Mouse (Mus musculus) brain, embryonic 18.5 days (tissue): ENCODE results near the gene Otx1.

Experiments
- DNase-seq: peaks from one replicate; pipeline ENCODE4 v3.0.0-alpha.2; 2012; ENCODE audit warnings: low read depth, low spot score

The Otx1 gene

GRCm38 (mm10) chr11:21999396-22000315, 3.0 kb downstream of the Otx1 start:
- DNase-seq: no peak

DNA sequence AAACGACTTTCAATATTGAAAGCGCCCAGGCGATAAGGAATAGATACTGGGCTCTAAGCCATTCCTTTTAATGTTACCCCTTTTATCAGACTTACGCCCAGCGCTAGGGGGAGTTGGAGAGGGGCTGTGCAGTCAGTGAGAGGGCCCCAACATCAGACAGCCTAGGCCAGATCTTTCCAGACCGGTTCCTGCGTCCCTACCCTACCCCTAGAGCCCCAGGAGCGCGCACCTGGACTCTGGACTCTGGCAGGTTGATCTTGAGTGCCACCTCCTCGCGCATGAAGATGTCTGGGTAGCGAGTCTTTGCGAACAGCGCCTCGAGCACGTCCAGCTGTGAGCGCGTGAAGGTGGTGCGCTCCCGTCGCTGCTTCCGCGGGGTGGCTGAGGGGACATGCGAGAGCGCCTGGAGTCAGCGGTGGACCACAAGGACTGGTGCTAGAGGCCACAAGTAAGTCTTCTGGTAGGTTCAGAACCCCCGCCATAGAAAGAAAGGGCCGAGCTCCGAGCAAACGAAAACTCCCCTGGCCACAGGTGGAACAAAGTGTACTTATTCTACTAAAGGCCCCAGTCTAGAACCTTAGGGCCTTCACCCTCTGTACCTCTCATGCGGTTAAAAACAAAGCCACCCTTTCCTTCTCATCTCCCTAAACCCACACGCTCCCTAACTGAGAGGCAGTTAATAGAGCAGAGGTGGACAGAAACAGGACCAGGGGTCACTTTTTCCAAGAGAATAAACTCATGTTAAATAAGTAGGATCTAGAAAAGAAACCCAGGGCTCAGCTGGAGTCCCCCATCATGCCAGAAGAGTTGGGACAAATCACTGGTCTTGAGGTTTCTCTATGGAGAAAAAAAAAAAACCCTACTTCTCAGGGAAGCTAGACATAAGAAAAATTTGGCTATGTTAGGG, 4.3 kb downstream of the Otx1 start:
- DNase-seq: no peak

- DNase-seq: no peak
These were observed 5.0 kb downstream of the Otx1 start for GRCm38 (mm10) chr11:21997561-21998140.

DNA sequence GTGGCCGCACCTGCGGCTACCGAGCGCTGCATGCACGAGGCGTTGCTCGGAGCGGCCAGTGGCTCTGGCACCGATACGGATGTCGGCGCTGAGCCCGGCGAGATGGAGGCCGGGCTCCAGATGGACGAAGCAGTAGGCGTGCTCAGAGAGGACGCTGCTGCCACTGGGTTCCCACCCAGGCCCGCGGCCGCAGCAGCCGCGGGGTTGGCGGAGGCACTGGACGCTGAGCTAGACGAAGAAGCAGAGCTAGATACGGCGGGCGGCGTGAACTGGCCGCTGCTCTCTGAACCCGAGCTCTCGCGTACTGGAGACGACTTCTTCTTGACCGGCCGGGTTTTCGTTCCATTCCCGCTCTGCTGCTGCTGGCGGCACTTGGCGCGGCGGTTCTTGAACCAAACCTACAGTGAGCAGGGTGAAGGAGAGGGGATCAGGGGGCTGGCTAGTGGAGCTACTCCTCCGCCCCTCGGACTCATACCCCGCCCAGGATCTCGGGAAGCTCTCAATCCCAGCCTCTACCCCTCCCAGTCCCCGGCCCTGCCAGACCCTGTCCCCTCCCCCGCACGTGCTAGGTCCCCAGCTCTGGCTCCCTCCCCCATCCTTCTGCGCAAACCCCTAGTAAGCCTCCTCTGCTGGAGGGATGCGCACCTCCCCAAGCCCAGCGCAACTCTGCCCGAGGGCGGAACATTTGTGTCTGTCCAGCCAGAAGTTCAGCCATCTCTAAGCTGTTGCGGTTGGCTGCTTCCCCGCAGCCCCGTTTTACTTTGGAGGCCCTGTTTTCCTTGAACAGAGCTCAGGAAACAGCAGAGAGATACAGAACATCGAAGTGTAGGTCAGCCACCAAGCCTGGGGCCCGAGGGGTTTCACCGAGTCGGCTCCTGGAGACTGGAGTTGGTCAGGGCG, 5.8 kb downstream of the Otx1 start:
- no peak for DNase-seq

GRCm38 (mm10) chr11:21996325-21996647, 6.4 kb downstream of the Otx1 start:
- DNase-seq: no peak

- no peak for DNase-seq
These were observed 7.0 kb downstream of the Otx1 start for GRCm38 (mm10) chr11:21995534-21996324.

GRCm38 (mm10) chr11:21994377-21995370, 8.0 kb downstream of the Otx1 start:
- DNase-seq: no peak

- DNase-seq: no peak
These were observed 8.9 kb downstream of the Otx1 start for GRCm38 (mm10) chr11:21993597-21994376.

DNA sequence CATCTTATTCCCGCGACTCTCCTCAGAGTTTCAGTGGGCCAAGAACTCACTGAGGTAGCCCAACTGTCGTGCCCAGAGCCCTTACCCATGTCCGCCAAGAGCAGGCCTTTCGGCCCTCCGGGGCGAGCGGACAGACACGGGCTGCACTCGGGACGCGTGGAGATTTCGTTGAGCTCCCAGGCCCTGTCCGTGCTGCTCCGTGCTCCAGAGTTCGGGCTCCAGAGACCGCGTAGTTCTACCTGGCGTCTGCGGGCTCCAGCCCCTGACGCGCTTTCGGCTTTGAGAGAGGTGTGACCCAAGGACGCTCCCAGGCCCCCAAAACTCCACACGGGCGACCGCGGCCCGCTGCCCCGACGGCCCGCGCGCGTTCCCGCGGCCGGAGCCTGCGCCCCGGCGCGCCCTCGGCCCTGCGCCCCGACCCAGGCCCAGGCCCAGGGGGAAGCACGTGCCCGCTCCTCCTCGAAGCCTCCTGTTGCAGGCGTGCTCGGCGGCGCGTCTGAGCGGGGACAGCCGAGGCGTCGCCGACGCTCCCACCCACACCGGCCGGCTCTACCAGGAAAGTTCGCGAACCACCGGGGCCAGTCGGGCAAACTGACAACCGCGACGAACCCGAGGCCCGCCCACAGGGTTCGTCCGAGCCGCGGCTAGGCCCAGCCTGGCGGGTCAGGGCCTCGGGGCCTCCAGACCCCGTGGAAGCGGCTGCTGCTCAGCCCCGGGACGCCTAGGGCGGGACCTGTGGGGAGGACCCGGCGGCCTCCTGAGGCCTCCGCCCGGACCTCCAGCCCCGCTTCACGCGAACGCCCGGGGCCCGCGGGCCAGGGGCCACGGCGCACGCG, 9.7 kb downstream of the Otx1 start:
- no peak for DNase-seq

DNA sequence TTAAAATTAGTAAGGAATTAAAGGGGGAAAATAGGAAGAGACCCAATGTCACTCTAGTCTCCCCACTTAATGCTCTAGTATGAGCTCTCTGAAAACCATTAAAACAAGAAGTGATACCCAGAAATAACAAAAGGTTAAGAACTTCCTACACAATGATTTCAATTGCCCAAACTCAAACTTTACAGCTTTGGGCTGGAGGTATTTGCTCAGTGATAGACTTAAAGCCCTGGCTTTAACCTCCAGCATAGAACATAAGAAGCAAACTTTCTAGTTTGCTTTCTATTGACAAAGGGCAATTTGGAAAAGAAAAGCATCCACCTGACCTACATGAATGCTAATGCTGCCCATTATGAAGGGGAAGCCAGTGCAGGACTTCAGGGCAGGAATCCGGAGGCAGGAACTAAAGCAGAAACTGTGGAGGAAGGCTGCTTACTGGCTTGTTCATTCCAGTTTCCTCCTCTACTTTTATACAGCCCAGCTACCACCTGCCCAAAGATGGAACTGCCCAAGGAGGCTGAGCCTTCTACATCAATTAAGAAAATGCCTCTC, 14.2 kb downstream of the Otx1 start:
- DNase-seq: no peak

DNA sequence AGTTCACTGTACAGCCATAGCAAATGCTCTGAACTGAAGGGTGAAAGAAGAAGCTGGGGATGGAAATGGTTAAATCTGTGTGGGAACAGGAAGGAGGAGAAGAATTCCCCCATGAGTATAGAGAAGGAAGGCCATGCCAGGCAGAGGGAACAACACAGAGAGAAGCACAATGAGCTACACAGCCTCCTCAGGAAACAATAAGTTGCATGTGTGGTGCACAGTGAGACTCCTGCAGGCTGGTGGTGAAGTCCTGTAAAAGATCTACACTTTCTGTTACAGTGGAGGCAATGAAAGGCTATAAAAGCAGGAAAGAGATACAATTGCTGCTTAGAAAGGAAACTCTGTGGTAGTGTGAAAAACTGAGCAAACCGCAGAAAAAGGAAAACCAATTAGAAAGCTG, 17.6 kb downstream of the Otx1 start:
- DNase-seq: no peak

GRCm38 (mm10) chr11:21974005-21974531, 28.6 kb downstream of the Otx1 start:
- no peak for DNase-seq

DNA sequence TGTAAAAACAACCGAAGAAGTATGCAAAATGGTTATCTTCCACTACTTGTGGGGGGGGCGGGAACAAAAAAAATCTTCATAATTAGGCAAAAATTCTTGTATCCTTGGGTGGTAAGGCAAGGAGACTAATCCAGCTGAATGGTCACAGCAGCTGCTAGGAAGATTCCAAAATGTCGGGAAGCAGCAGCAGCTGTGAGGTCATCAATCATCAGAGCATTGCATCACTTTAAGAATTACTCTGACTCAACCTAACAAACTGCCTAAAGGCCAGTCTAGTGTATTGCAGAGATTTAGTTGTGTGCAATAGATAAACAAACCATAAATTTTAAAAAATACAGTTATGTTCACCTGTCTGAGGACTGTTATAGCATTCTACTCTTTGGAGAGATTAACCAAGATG, 29.1 kb downstream of the Otx1 start:
- no peak for DNase-seq

GRCm38 (mm10) chr11:21968922-21969321, 33.8 kb downstream of the Otx1 start:
- no peak for DNase-seq

DNA sequence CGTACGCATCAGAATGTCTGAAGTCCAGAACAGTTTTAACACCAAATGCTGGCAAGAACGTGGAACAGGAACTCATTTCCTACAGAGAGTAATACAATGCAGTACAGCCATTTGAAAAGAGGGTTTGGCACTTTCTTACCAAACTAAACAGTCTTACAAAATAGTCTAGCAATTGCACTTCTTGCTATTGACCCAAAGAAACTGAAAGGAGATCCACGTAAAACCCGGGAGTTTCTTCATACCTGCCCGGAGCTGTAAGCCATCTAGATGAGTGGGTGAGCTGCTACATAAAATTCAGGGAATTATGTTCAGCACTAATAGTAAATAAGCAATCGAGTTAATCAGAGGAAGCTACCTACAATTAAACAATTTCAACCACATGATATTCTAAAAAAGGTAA, 47.5 kb downstream of the Otx1 start:
- no peak for DNase-seq

DNA sequence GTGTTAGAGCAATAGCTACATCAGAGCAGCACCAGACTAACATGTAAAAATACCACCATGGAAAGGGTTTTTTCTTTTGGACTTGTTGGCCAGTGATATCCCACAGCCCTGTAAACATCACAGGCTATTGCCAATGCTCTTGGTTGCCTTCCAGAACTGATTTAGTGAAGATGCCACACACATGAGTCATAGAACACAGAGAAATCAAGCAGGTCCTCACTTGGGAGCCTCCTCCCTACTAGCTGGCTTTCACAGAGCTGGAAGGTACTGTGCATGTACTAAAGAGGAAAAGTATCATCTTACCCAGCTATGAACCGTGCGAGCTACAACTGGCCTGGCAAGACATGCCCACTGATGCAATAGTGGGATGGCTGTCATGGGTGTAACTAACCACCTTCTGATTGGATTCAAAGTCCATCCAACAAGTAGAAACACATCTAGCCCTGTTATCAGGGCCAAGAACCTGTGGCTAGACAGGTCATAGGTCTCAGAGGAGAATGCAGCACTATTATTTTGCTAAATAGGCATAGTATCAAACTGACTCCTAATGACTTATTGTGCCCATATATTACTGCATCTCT, 51.0 kb downstream of the Otx1 start:
- no peak for DNase-seq

DNA sequence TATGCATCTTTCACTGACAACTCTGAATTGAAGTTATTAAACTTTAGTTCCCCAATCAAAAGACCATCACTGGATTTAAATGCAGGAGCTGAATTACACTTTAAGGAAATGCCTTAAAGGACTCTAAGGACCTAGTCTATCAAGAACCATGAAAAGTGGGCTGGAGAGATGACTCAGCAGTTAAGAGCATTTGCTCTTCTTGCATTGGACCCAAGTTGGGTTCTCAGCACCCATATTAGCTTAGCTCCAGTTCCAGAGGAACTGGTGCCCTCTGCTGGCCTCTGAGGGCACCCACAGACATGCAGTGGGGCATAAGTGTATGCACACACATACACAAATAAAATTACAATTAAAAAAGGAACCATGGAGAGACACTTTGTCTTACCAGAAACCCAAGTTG, 52.6 kb downstream of the Otx1 start:
- no peak for DNase-seq
